Mouse (Mus musculus): Measurements from ENCODE around the gene Prodh2.

Prodh2 gene

GRCm38 (mm10) chr7:30550603-30551002 is 57.2 kb downstream of the Prodh2 start:
- DNase-seq, result no peak

GRCm38 (mm10) chr7:30551445-30552101 is 58.2 kb downstream of the Prodh2 start:
- peak; percentile 76 to 84 for DNase-seq

- DNase-seq, result peak; percentile 99
These were observed 58.9 kb downstream of the Prodh2 start, which contains the start of the genes Hspb6 and Proser3 for GRCm38 (mm10) chr7:30552102-30553020. Gene Hspb6, plus strand, starts transcription at chr7:30552178. Gene Proser3, minus strand, starts transcription at chr7:30552299.

GRCm38 (mm10) chr7:30553021-30553589 is 59.7 kb downstream of the Prodh2 start:
- peak; percentile 71 to 72 for DNase-seq

- no peak for DNase-seq
These were observed 60.6 kb downstream of the Prodh2 start for GRCm38 (mm10) chr7:30553810-30554584.

GRCm38 (mm10) chr7:30556894-30557536 is 63.6 kb downstream of the Prodh2 start:
- peak in 1 of 2 experiments; percentile 52 for DNase-seq

GRCm38 (mm10) chr7:30557901-30558514 is 64.6 kb downstream of the Prodh2 start:
- DNase-seq, result peak in 1 of 2 experiments; percentile 15

GRCm38 (mm10) chr7:30558656-30559442 is 65.4 kb downstream of the Prodh2 start:
- peak in 1 of 2 experiments; percentile 30 for DNase-seq

- peak; percentile 99 for DNase-seq
These were observed 66.1 kb downstream of the Prodh2 start, which contains the start of gene Lin37 for GRCm38 (mm10) chr7:30559443-30559954. Gene Lin37, minus strand, starts transcription at chr7:30559838.

- no peak for DNase-seq
These were observed 66.9 kb downstream of the Prodh2 start for GRCm38 (mm10) chr7:30560296-30560695.

GRCm38 (mm10) chr7:30562526-30563116 is 69.2 kb downstream of the Prodh2 start:
- DNase-seq, result peak in 1 of 2 experiments; percentile 45
